Mouse (Mus musculus): Measurements from ENCODE around the gene Chchd6. TPM values are rescaled to one million over a fixed set of nuclear protein-coding genes. Genes with fewer than 3 reads are reported as not detected.

Gene Chchd6
- total and polyA plus RNA-seq, 3 experiments: 49.5 to 74.7 TPM; not detected in 1

DNA sequence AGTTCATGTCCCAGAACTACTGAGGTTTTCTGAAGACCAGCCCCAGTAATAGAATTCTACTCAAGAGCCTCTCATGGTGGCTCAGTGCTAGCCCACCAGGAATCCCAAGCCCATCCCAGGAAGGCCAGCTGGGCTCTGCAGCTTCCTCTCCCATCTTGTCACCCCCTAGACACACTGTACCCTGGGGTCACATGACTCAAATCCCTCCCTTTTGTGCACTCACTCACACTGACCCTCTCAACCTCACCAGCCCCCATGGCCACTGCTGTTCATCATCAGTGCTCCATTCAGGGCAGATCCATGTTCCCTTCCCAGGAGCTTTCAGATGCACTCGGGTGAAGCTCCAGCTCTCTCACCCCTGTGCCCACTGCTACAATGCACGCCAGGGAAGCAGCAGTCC, 20.8 kb downstream of the Chchd6 start:
- Histone ChIP-seq H3K9me3 (replicated peaks; ENCODE audit: insufficient read depth, low read length) (no peaks in the 10 kb centered on the region), H3K4me1 (ENCODE audit: control insufficient read depth in 1 of 2, insufficient read depth in 2 of 2, low read length in 2 of 2) (no peaks in the 10 kb centered on the region), H3K27ac (ENCODE audit: control insufficient read depth, low read depth, low read length) (no peak overlapping the region), H3K79me2 (ENCODE audit: control insufficient read depth, insufficient read depth, low read length, poor library complexity) (no peaks in the 10 kb centered on the region), H3K9ac (ENCODE audit: control insufficient read depth, low read depth, low read length, poor library complexity, severe bottlenecking) (no peak overlapping the region), H3K27me3 (ENCODE audit: control insufficient read depth in 1 of 2, insufficient read depth in 2 of 2, low read length in 2 of 2) (no peaks in the 10 kb centered on the region), H3K36me3 (ENCODE audit: control insufficient read depth in 1 of 2, insufficient read depth in 2 of 2, low read length in 2 of 2) (no peaks in the 10 kb centered on the region), H3K4me3 (ENCODE audit: control insufficient read depth in 1 of 2, insufficient read depth in 1 of 2, low read depth in 2 of 2, low read length in 2 of 2) (no peak overlapping the region)
- no peak for DNase-seq (ENCODE audit: low read depth, low spot score)
- TF ChIP-seq HCFC1 (IDR thresholded peaks at IDR 0.05; ENCODE audit: low read depth, low read length) (no peak), USF2 (IDR thresholded peaks at IDR 0.05; ENCODE audit: borderline replicate concordance in 1 of 2, insufficient read depth in 1 of 2, low read depth in 1 of 2, low read length in 2 of 2) (no peak), POLR2AphosphoS5 (IDR thresholded peaks at IDR 0.05; ENCODE audit: borderline replicate concordance, low read depth, low read length) (no peak), MEF2A (IDR thresholded peaks at IDR 0.05; ENCODE audit: extremely low read depth, insufficient replicate concordance, low read depth, low read length, poor library complexity, severe bottlenecking) (no peak), KAT2A (conservative IDR thresholded peaks at IDR 0.05; ENCODE audit: low read depth, low read length) (no peak)

DNA sequence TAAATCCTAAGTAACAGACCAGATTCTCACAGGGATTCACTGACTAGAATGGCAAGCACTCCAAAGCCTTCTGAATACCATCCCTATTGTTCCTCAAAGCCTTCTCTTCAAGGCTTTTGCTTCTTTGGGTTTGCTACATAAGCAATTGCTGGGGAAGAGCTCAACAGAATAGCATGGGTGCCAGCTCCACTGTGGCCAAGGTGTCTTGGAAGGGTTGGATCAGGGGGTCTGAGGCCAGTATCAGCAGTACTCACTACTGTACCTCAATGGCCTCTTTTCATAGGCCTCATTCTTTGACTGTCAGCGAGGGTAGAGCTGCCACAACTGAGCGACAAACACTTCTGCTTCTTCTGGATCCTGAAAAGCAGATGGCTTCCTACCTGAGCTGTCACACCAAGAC, 21.7 kb downstream of the Chchd6 start:
- H3K9ac ChIP-seq (ENCODE audit: control insufficient read depth, low read depth, low read length, poor library complexity, severe bottlenecking): no peak overlapping the region
- no peak overlapping the region for H3K4me3 ChIP-seq (ENCODE audit: control insufficient read depth in 1 of 2, insufficient read depth in 1 of 2, low read depth in 2 of 2, low read length in 2 of 2)
- no peaks in the 10 kb centered on the region for H3K9me3 ChIP-seq (replicated peaks; ENCODE audit: insufficient read depth, low read length)
- TF ChIP-seq ZC3H11A (IDR thresholded peaks at IDR 0.05; ENCODE audit: low read depth, low read length) (no peak), MEF2A (IDR thresholded peaks at IDR 0.05; ENCODE audit: extremely low read depth, insufficient replicate concordance, low read depth, low read length, poor library complexity, severe bottlenecking) (no peak), POLR2A (IDR thresholded peaks at IDR 0.05; ENCODE audit: control insufficient read depth in 1 of 2, insufficient read depth in 1 of 2, low read depth in 1 of 2, low read length in 2 of 2, poor library complexity in 1 of 2) (no peak), ETS1 (IDR thresholded peaks at IDR 0.05; ENCODE audit: low read depth, low read length) (no peak), MAZ (IDR thresholded peaks at IDR 0.05; ENCODE audit: low read depth, low read length) (no peak), USF2 (IDR thresholded peaks at IDR 0.05; ENCODE audit: borderline replicate concordance in 1 of 2, insufficient read depth in 1 of 2, low read depth in 1 of 2, low read length in 2 of 2) (no peak), CHD1 (IDR thresholded peaks at IDR 0.05; ENCODE audit: low read depth, low read length) (no peak), NRF1 (IDR thresholded peaks at IDR 0.05; ENCODE audit: insufficient read depth, low read depth, low read length, poor library complexity, severe bottlenecking) (no peak)
- no peaks in the 10 kb centered on the region for H3K27me3 ChIP-seq (ENCODE audit: control insufficient read depth in 1 of 2, insufficient read depth in 2 of 2, low read length in 2 of 2)
- no peaks in the 10 kb centered on the region for H3K36me3 ChIP-seq (ENCODE audit: control insufficient read depth in 1 of 2, insufficient read depth in 2 of 2, low read length in 2 of 2)
- H3K4me1 ChIP-seq (ENCODE audit: control insufficient read depth in 1 of 2, insufficient read depth in 2 of 2, low read length in 2 of 2): no peaks in the 10 kb centered on the region
- H3K79me2 ChIP-seq (ENCODE audit: control insufficient read depth, insufficient read depth, low read length, poor library complexity): no peaks in the 10 kb centered on the region
- no peak overlapping the region for H3K27ac ChIP-seq (ENCODE audit: control insufficient read depth, low read depth, low read length)
- no peak for DNase-seq (ENCODE audit: low read depth, low spot score)

DNA sequence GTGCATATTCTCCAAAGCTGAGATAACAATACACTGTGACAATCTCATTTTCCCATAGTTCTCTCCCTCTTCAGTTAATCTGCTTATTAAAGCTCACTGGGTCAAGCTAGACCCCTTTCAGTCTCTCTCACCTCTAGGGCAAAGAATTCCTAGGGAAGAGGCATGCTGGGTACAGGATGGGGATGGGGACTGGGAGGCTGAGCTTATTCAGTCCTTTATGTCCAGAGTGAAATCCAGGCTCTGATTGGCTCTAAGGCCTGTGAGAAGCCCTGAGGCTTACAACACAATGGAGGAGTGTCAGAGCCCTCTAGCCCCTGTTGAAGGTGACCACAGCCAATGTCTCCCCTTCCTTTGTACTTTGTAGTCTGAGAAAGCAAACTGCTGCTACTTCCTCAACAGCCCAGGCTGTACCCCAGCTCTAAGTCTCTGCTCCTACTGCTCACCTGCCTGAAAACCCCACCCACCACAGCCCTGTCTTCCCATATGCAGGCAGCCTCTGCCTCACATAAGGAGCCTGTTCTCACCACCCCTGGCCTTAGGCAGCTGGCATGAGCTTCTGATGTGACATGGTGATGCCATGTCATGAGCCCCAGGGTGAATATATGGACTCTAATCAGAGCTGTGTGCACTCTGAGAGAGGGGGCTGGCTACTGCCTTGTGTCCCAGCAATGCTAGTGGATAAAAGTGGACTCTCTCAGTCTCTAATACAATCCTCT, 22.4 kb downstream of the Chchd6 start:
- Histone ChIP-seq H3K27ac (ENCODE audit: control insufficient read depth, low read depth, low read length) (no peak overlapping the region), H3K27me3 (ENCODE audit: control insufficient read depth in 1 of 2, insufficient read depth in 2 of 2, low read length in 2 of 2) (no peaks in the 10 kb centered on the region), H3K9me3 (replicated peaks; ENCODE audit: insufficient read depth, low read length) (no peaks in the 10 kb centered on the region), H3K9ac (ENCODE audit: control insufficient read depth, low read depth, low read length, poor library complexity, severe bottlenecking) (no peak overlapping the region), H3K4me3 (ENCODE audit: control insufficient read depth in 1 of 2, insufficient read depth in 1 of 2, low read depth in 2 of 2, low read length in 2 of 2) (no peak overlapping the region), H3K79me2 (ENCODE audit: control insufficient read depth, insufficient read depth, low read length, poor library complexity) (no peaks in the 10 kb centered on the region), H3K4me1 (ENCODE audit: control insufficient read depth in 1 of 2, insufficient read depth in 2 of 2, low read length in 2 of 2) (no peaks in the 10 kb centered on the region), H3K36me3 (ENCODE audit: control insufficient read depth in 1 of 2, insufficient read depth in 2 of 2, low read length in 2 of 2) (no peaks in the 10 kb centered on the region)
- no peak for DNase-seq (ENCODE audit: low read depth, low spot score)
- TF ChIP-seq USF1 (IDR thresholded peaks at IDR 0.05; ENCODE audit: low read depth, low read length) (no peak), POLR2AphosphoS2 (IDR thresholded peaks at IDR 0.05; ENCODE audit: low read length) (no peak), MAZ (IDR thresholded peaks at IDR 0.05; ENCODE audit: low read depth, low read length) (no peak), POLR2A (IDR thresholded peaks at IDR 0.05; ENCODE audit: control insufficient read depth in 1 of 2, insufficient read depth in 1 of 2, low read depth in 1 of 2, low read length in 2 of 2, poor library complexity in 1 of 2) (no peak), SIN3A (IDR thresholded peaks at IDR 0.05; ENCODE audit: low read length) (no peak), EP300 (IDR thresholded peaks at IDR 0.05; ENCODE audit: low read depth in 1 of 2, low read length in 2 of 2) (no peak), SMC3 (IDR thresholded peaks at IDR 0.05; ENCODE audit: low read depth, low read length) (no peak), ZC3H11A (IDR thresholded peaks at IDR 0.05; ENCODE audit: low read depth, low read length) (no peak), MEF2A (IDR thresholded peaks at IDR 0.05; ENCODE audit: extremely low read depth, insufficient replicate concordance, low read depth, low read length, poor library complexity, severe bottlenecking) (no peak), NRF1 (IDR thresholded peaks at IDR 0.05; ENCODE audit: insufficient read depth, low read depth, low read length, poor library complexity, severe bottlenecking) (no peak), MYC (IDR thresholded peaks at IDR 0.05; ENCODE audit: low read depth, low read length) (no peak), TAL1 (IDR thresholded peaks at IDR 0.05; ENCODE audit: low read length) (no peak), BHLHE40 (IDR thresholded peaks at IDR 0.05; ENCODE audit: borderline replicate concordance, low read depth, low read length) (no peak), CHD1 (IDR thresholded peaks at IDR 0.05; ENCODE audit: low read depth, low read length) (no peak), KAT2A (conservative IDR thresholded peaks at IDR 0.05; ENCODE audit: low read depth, low read length) (no peak), E2F4 (IDR thresholded peaks at IDR 0.05; ENCODE audit: borderline replicate concordance, low read depth, low read length) (no peak), MXI1 (IDR thresholded peaks at IDR 0.05; ENCODE audit: low read depth, low read length) (no peak)

Measured in MEL (cell line).